Mouse (Mus musculus): Measurements from ENCODE around the gene Ccr7.

Ccr7 gene

GRCm38 (mm10) chr11:99153767-99154753 is 817 bp downstream of the Ccr7 start:
- no peak for DNase-seq (ENCODE audit: low read depth, low spot score)

- DNase-seq (ENCODE audit: low read depth, low spot score), result no peak
Measured at GRCm38 (mm10) chr11:99152323-99153144, 2.3 kb downstream of the Ccr7 start.

GRCm38 (mm10) chr11:99151333-99151930 is 3.4 kb downstream of the Ccr7 start:
- DNase-seq (ENCODE audit: low read depth, low spot score), result no peak

- no peak for DNase-seq (ENCODE audit: low read depth, low spot score)
Measured at GRCm38 (mm10) chr11:99150889-99151288, 4.0 kb downstream of the Ccr7 start.

GRCm38 (mm10) chr11:99149898-99150757 is 4.7 kb downstream of the Ccr7 start:
- DNase-seq (ENCODE audit: low read depth, low spot score), result peak; percentile 70

- DNase-seq (ENCODE audit: low read depth, low spot score), result no peak
Measured at GRCm38 (mm10) chr11:99148896-99149703, 5.8 kb downstream of the Ccr7 start.

GRCm38 (mm10) chr11:99148400-99148799 is 6.5 kb downstream of the Ccr7 start:
- DNase-seq (ENCODE audit: low read depth, low spot score), result no peak

- no peak for DNase-seq (ENCODE audit: low read depth, low spot score)
Measured at GRCm38 (mm10) chr11:99147920-99148289, 7.0 kb downstream of the Ccr7 start.

GRCm38 (mm10) chr11:99147041-99147919 is 7.6 kb downstream of the Ccr7 start:
- no peak for DNase-seq (ENCODE audit: low read depth, low spot score)

GRCm38 (mm10) chr11:99146558-99146957 is 8.3 kb downstream of the Ccr7 start:
- DNase-seq (ENCODE audit: low read depth, low spot score), result no peak

- no peak for DNase-seq (ENCODE audit: low read depth, low spot score)
Measured at GRCm38 (mm10) chr11:99145765-99146164, 9.1 kb downstream of the Ccr7 start.

GRCm38 (mm10) chr11:99144940-99145339 is 9.9 kb downstream of the Ccr7 start:
- DNase-seq (ENCODE audit: low read depth, low spot score), result no peak

- no peak for DNase-seq (ENCODE audit: low read depth, low spot score)
Measured at GRCm38 (mm10) chr11:99144456-99144855, 10.4 kb downstream of the Ccr7 start.

- no peak for DNase-seq (ENCODE audit: low read depth, low spot score)
Measured at GRCm38 (mm10) chr11:99143123-99144082, 11.5 kb downstream of the Ccr7 start.

GRCm38 (mm10) chr11:99142493-99143095 is 12.3 kb downstream of the Ccr7 start:
- no peak for DNase-seq (ENCODE audit: low read depth, low spot score)

GRCm38 (mm10) chr11:99142046-99142445 is 12.8 kb downstream of the Ccr7 start:
- no peak for DNase-seq (ENCODE audit: low read depth, low spot score)

GRCm38 (mm10) chr11:99141600-99141999 is 13.3 kb downstream of the Ccr7 start:
- DNase-seq (ENCODE audit: low read depth, low spot score), result peak; percentile 69

GRCm38 (mm10) chr11:99138976-99139375 is 15.9 kb downstream of the Ccr7 start:
- DNase-seq (ENCODE audit: low read depth, low spot score), result no peak

Measured in skeletal muscle tissue, adult 2 months (tissue).